Comparison of ENCODE assay signal across 19 mouse cellular contexts in genomic region chr7:73743144-73743543, GRCm38 (mm10). TPM values are rescaled to one million over a fixed set of nuclear protein-coding genes. Genes with fewer than 3 reads are reported as not detected.
DNase-seq lines count a peak whose midpoint lies in the region; ATAC-seq and TF ChIP-seq lines count a peak whose summit lies in the region.
"Had no signal": no experiment of that assay in that cellular context is flagged by ENCODE, and none has a peak within 500 bp of the region (broad histone marks: within the 10 kb centered on the region; RNA-seq: fewer than 3 reads in every experiment).

No protein-coding gene starts in this region.

- H3K4me1 ChIP-seq in forebrain, postnatal 0 days (ENCODE audit: insufficient read depth), result peaks cover 12% of the 10 kb centered on the region; the same call in 1 of the 2 replicates
- H3K4me1 ChIP-seq in forebrain, embryonic 15.5 days, result peaks cover 26% of the 10 kb centered on the region
- H3K4me1 ChIP-seq in midbrain, embryonic 11.5 days (ENCODE audit: control insufficient read depth, insufficient read depth, low read length), result peaks cover 5% of the 10 kb centered on the region
- no peaks in the 10 kb centered on the region for H3K4me1 ChIP-seq in midbrain, embryonic 14.5 days (ENCODE audit: control insufficient read depth, insufficient read depth, low read length)

- H3K27ac ChIP-seq in forebrain, postnatal 0 days (ENCODE audit: low read depth, low read length), result no peak overlapping the region
- H3K27ac ChIP-seq in forebrain, embryonic 15.5 days (replicated peaks), result no peak overlapping the region
- no peak overlapping the region for H3K27ac ChIP-seq in midbrain, embryonic 11.5 days (ENCODE audit: low read depth, low read length)
- no peak overlapping the region for H3K27ac ChIP-seq in midbrain, embryonic 14.5 days (replicated peaks; ENCODE audit: low read depth, low read length)
- H3K27ac ChIP-seq: hindbrain, postnatal 0 days; layer of hippocampus, adult 2 months; liver, embryonic 13.5 days had no signal

- WGBS in forebrain, postnatal 0 days, result 84% methylated on average over 8 of the region's 8 CpGs
- WGBS in forebrain, embryonic 15.5 days, result 87% methylated on average over 8 of the region's 8 CpGs
- WGBS in midbrain, embryonic 11.5 days, result 79% methylated on average over 8 of the region's 8 CpGs
- 84% methylated on average over 8 of the region's 8 CpGs for WGBS in midbrain, embryonic 14.5 days

- intact Hi-C loops in heart, postnatal 10 days (cut with DNase I), result loop anchor here (10.0 kb wide), 1 partner anchor 218 kb away; no protein-coding TSS in a partner anchor

- DNase-seq in forebrain, postnatal 0 days, result no peak
- DNase-seq in midbrain, embryonic 11.5 days (ENCODE audit: low spot score, missing footprints), result peak; percentile 57
- no peak for DNase-seq in midbrain, embryonic 14.5 days
- DNase-seq in heart, postnatal 10 days, result peak; percentile 63 to 73
- no peak for DNase-seq in urinary bladder, adult 2 months (ENCODE audit: low spot score)
- DNase-seq in adrenal gland, adult 2 months, result no peak
- DNase-seq in cerebellum, postnatal 25 days, result no peak
- DNase-seq: adrenal gland, adult 8-10 months; cerebellum, postnatal 14 days; kidney, adult 18-20 months; kidney, postnatal 10 days; left cerebral cortex, postnatal 4 days; liver, embryonic 13.5 days; thymus, adult 18-20 months had no signal

- H3K4me2 ChIP-seq in forebrain, postnatal 0 days (ENCODE audit: low read depth), result peak overlapping the region; percentile 1; the same call in 1 of the 2 replicates
- no peak overlapping the region for H3K4me2 ChIP-seq in forebrain, embryonic 15.5 days (replicated peaks)
- H3K4me2 ChIP-seq in midbrain, embryonic 11.5 days, result no peak overlapping the region
- H3K4me2 ChIP-seq in midbrain, embryonic 14.5 days (ENCODE audit: low read length), result no peak overlapping the region
- H3K4me2 ChIP-seq: liver, embryonic 13.5 days had no signal

- no peak for ATAC-seq in forebrain, postnatal 0 days
- no peak for ATAC-seq in forebrain, embryonic 15.5 days (replicated peaks)
- no peak for ATAC-seq in midbrain, embryonic 11.5 days (ENCODE audit: low FRiP score)
- ATAC-seq in midbrain, embryonic 14.5 days (ENCODE audit: low FRiP score, low TSS enrichment), result no peak
- ATAC-seq: hindbrain, postnatal 0 days; midbrain, embryonic 16.5 days had no signal

- H3K9me3 ChIP-seq in forebrain, postnatal 0 days (ENCODE audit: low read length), result no peaks in the 10 kb centered on the region
- H3K9me3 ChIP-seq in forebrain, embryonic 15.5 days, result no peaks in the 10 kb centered on the region
- H3K9me3 ChIP-seq in midbrain, embryonic 11.5 days (ENCODE audit: control insufficient read depth, low read length), result no peaks in the 10 kb centered on the region
- no peaks in the 10 kb centered on the region for H3K9me3 ChIP-seq in midbrain, embryonic 14.5 days (ENCODE audit: control insufficient read depth, low read length)
- H3K9me3 ChIP-seq: liver, embryonic 13.5 days had no signal

- no peaks in the 10 kb centered on the region for H3K36me3 ChIP-seq in forebrain, postnatal 0 days (ENCODE audit: insufficient read depth)
- no peaks in the 10 kb centered on the region for H3K36me3 ChIP-seq in forebrain, embryonic 15.5 days
- no peaks in the 10 kb centered on the region for H3K36me3 ChIP-seq in midbrain, embryonic 11.5 days (ENCODE audit: control insufficient read depth, insufficient read depth, low read length)
- H3K36me3 ChIP-seq in midbrain, embryonic 14.5 days (ENCODE audit: control insufficient read depth, insufficient read depth, low read length), result no peaks in the 10 kb centered on the region
- H3K36me3 ChIP-seq: liver, embryonic 13.5 days had no signal

- no peaks in the 10 kb centered on the region for H3K27me3 ChIP-seq in forebrain, postnatal 0 days (ENCODE audit: insufficient read depth, low read length)
- H3K27me3 ChIP-seq in forebrain, embryonic 15.5 days, result peaks cover 5% of the 10 kb centered on the region; the same call in 1 of the 2 replicates
- H3K27me3 ChIP-seq in midbrain, embryonic 11.5 days (ENCODE audit: control insufficient read depth, insufficient read depth, low read length), result peaks cover 29% of the 10 kb centered on the region
- peaks cover 18% of the 10 kb centered on the region for H3K27me3 ChIP-seq in midbrain, embryonic 14.5 days (ENCODE audit: control insufficient read depth, insufficient read depth, low read length)

- no peak for TF ChIP-seq CTCF in forebrain, postnatal 0 days (IDR thresholded peaks at IDR 0.05; ENCODE audit: low read depth)

- H3K4me3 ChIP-seq in forebrain, postnatal 0 days (ENCODE audit: low read depth, low read length), result no peak overlapping the region
- no peak overlapping the region for H3K4me3 ChIP-seq in forebrain, embryonic 15.5 days
- H3K4me3 ChIP-seq in midbrain, embryonic 11.5 days (ENCODE audit: low read depth, low read length), result no peak overlapping the region
- no peak overlapping the region for H3K4me3 ChIP-seq in midbrain, embryonic 14.5 days (replicated peaks; ENCODE audit: low read depth, low read length)
- H3K4me3 ChIP-seq: layer of hippocampus, adult 2 months; liver, embryonic 13.5 days had no signal

- H3K9ac ChIP-seq in forebrain, postnatal 0 days, result no peak overlapping the region
- H3K9ac ChIP-seq in forebrain, embryonic 15.5 days (replicated peaks), result no peak overlapping the region
- no peak overlapping the region for H3K9ac ChIP-seq in midbrain, embryonic 11.5 days (ENCODE audit: low read length)
- no peak overlapping the region for H3K9ac ChIP-seq in midbrain, embryonic 14.5 days (replicated peaks; ENCODE audit: low read length)
- H3K9ac ChIP-seq: liver, embryonic 13.5 days had no signal

RNA-seq across cellular contexts. Expression of gene Fam174b, which starts 3.0 kb away (rescaled TPM):
- 44.9 and 49.1 TPM in 2 replicates for total RNA-seq in forebrain, postnatal 0 days (2014; rRNA removed)
- 30.7 and 35.6 TPM in 2 replicates for polyA plus RNA-seq in forebrain, postnatal 0 days (2015; fragmentation: Nextera tagmentation; extraction: Ambion mirVana)
- polyA plus RNA-seq in forebrain, embryonic 15.5 days (2015; fragmentation: Nextera tagmentation; extraction: Ambion mirVana), result 28.2 and 31.2 TPM in 2 replicates
- polyA plus RNA-seq in midbrain, embryonic 11.5 days (2014; fragmentation: Nextera tagmentation; extraction: Ambion mirVana), result 28.9 and 36.3 TPM in 2 replicates
- polyA plus RNA-seq in midbrain, embryonic 14.5 days (2014; fragmentation: Nextera tagmentation; extraction: Ambion mirVana), result 18.9 and 26.7 TPM in 2 replicates
- 100 to 1,000 TPM; 123 to 153 TPM for total RNA-seq in heart, postnatal 10 days (2021)
- 49.2 and 52.9 TPM in 2 replicates for polyA plus RNA-seq in urinary bladder, adult 2 months (2012; rRNA removed)
- total RNA-seq in adrenal gland, adult 2 months (2021), result 10 to 100 TPM in 1 of 2 experiments, 1 to 10 TPM in 1; 7.7 to 11.5 TPM
- polyA plus RNA-seq in adrenal gland, adult 2 months (2012; rRNA removed), result 18.8 and 19.1 TPM in 2 replicates
- total RNA-seq: CH12.LX had no signal

Comparison
In these comparisons a context has a peak if more than half of its experiments do, and no peak if none do; other contexts are left out.
1. DNase-seq: peak in midbrain, embryonic 11.5 days (single experiment) and heart, postnatal 10 days (2 of 2); none in forebrain, postnatal 0 days (single experiment), midbrain, embryonic 14.5 days (single experiment), urinary bladder, adult 2 months (single experiment), adrenal gland, adult 2 months (single experiment) and cerebellum, postnatal 25 days (0 of 2).